Mouse (Mus musculus): ENCODE data around the gene Diaph2. TPM values are rescaled to one million over a fixed set of nuclear protein-coding genes. Genes with fewer than 3 reads are reported as not detected.

Gene Diaph2
- polyA plus RNA-seq, 1 experiment from 2014 or later, result 5.0 TPM

GRCm38 (mm10) chrX:130423134-130423533 is 673.6 kb downstream of the Diaph2 start:
- H3K36me3 ChIP-seq (ENCODE audit: control insufficient read depth, insufficient read depth), result no peaks in the 10 kb centered on the region
- no peak overlapping the region for H3K9ac ChIP-seq (ENCODE audit: low read length)
- no peaks in the 10 kb centered on the region for H3K27me3 ChIP-seq (ENCODE audit: control insufficient read depth, insufficient read depth, low read length)
- no peak overlapping the region for H3K4me2 ChIP-seq (ENCODE audit: low read depth, low read length)
- H3K4me1 ChIP-seq (ENCODE audit: control insufficient read depth, insufficient read depth, low read length), result no peaks in the 10 kb centered on the region
- no peak overlapping the region for H3K4me3 ChIP-seq (ENCODE audit: low read length)
- no peak for ATAC-seq (replicated peaks; ENCODE audit: extremely low read depth, insufficient read depth, low FRiP score)
- H3K9me3 ChIP-seq (replicated peaks; ENCODE audit: control insufficient read depth, low read length), result no peaks in the 10 kb centered on the region
- H3K27ac ChIP-seq (ENCODE audit: low read length), result no peak overlapping the region
- WGBS, result 63% methylated on average over 2 of the region's 2 CpGs

GRCm38 (mm10) chrX:130451822-130452487 is 702.4 kb downstream of the Diaph2 start:
- H3K4me2 ChIP-seq (ENCODE audit: low read depth, low read length), result no peak overlapping the region
- 77% methylated on average over 4 of the region's 4 CpGs for WGBS
- no peak for ATAC-seq (replicated peaks; ENCODE audit: extremely low read depth, insufficient read depth, low FRiP score)

GRCm38 (mm10) chrX:130452488-130452823 is 702.9 kb downstream of the Diaph2 start:
- H3K4me1 ChIP-seq (ENCODE audit: control insufficient read depth, insufficient read depth, low read length), result no peaks in the 10 kb centered on the region
- no peaks in the 10 kb centered on the region for H3K36me3 ChIP-seq (ENCODE audit: control insufficient read depth, insufficient read depth)
- no peak overlapping the region for H3K27ac ChIP-seq (ENCODE audit: low read length)
- 91% methylated on average over 4 of the region's 4 CpGs for WGBS
- H3K4me3 ChIP-seq (ENCODE audit: low read length), result no peak overlapping the region
- no peak overlapping the region for H3K4me2 ChIP-seq (ENCODE audit: low read depth, low read length)
- no peaks in the 10 kb centered on the region for H3K9me3 ChIP-seq (replicated peaks; ENCODE audit: control insufficient read depth, low read length)
- ATAC-seq (replicated peaks; ENCODE audit: extremely low read depth, insufficient read depth, low FRiP score), result no peak
- H3K27me3 ChIP-seq (ENCODE audit: control insufficient read depth, insufficient read depth, low read length), result no peaks in the 10 kb centered on the region
- no peak overlapping the region for H3K9ac ChIP-seq (ENCODE audit: low read length)

More at GRCm38 (mm10) chrX:130451822-130452487, 702.4 kb downstream of the Diaph2 start:
- H3K9ac ChIP-seq (ENCODE audit: low read length), result no peak overlapping the region
- no peaks in the 10 kb centered on the region for H3K27me3 ChIP-seq (ENCODE audit: control insufficient read depth, insufficient read depth, low read length)
- no peak overlapping the region for H3K4me3 ChIP-seq (ENCODE audit: low read length)
- H3K4me1 ChIP-seq (ENCODE audit: control insufficient read depth, insufficient read depth, low read length), result no peaks in the 10 kb centered on the region
- no peaks in the 10 kb centered on the region for H3K36me3 ChIP-seq (ENCODE audit: control insufficient read depth, insufficient read depth)
- no peak overlapping the region for H3K27ac ChIP-seq (ENCODE audit: low read length)
- H3K9me3 ChIP-seq (replicated peaks; ENCODE audit: control insufficient read depth, low read length), result no peaks in the 10 kb centered on the region

GRCm38 (mm10) chrX:130473133-130473532 is 723.6 kb downstream of the Diaph2 start:
- ATAC-seq (replicated peaks; ENCODE audit: extremely low read depth, insufficient read depth, low FRiP score), result no peak
- Histone ChIP-seq H3K9me3 (replicated peaks; ENCODE audit: control insufficient read depth, low read length) (no peaks in the 10 kb centered on the region), H3K9ac (ENCODE audit: low read length) (no peak overlapping the region), H3K4me2 (ENCODE audit: low read depth, low read length) (no peak overlapping the region), H3K36me3 (ENCODE audit: control insufficient read depth, insufficient read depth) (no peaks in the 10 kb centered on the region), H3K4me3 (ENCODE audit: low read length) (no peak overlapping the region), H3K27me3 (ENCODE audit: control insufficient read depth, insufficient read depth, low read length) (no peaks in the 10 kb centered on the region), H3K27ac (ENCODE audit: low read length) (no peak overlapping the region), H3K4me1 (ENCODE audit: control insufficient read depth, insufficient read depth, low read length) (no peaks in the 10 kb centered on the region)
- WGBS, result 47% methylated on average over 2 of the region's 2 CpGs

- Histone ChIP-seq H3K4me3 (ENCODE audit: low read length) (no peak overlapping the region), H3K27me3 (ENCODE audit: control insufficient read depth, insufficient read depth, low read length) (no peaks in the 10 kb centered on the region), H3K27ac (ENCODE audit: low read length) (no peak overlapping the region), H3K4me1 (ENCODE audit: control insufficient read depth, insufficient read depth, low read length) (no peaks in the 10 kb centered on the region), H3K9ac (ENCODE audit: low read length) (no peak overlapping the region), H3K4me2 (ENCODE audit: low read depth, low read length) (no peak overlapping the region), H3K9me3 (replicated peaks; ENCODE audit: control insufficient read depth, low read length) (no peaks in the 10 kb centered on the region), H3K36me3 (ENCODE audit: control insufficient read depth, insufficient read depth) (no peaks in the 10 kb centered on the region)
- 94% methylated on average over 1 of the region's 1 CpGs for WGBS
- ATAC-seq (replicated peaks; ENCODE audit: extremely low read depth, insufficient read depth, low FRiP score), result no peak
These were observed 731.3 kb downstream of the Diaph2 start for GRCm38 (mm10) chrX:130480877-130481276.

GRCm38 (mm10) chrX:130502680-130503464 is 753.3 kb downstream of the Diaph2 start:
- Histone ChIP-seq H3K4me1 (ENCODE audit: control insufficient read depth, insufficient read depth, low read length) (no peaks in the 10 kb centered on the region), H3K9ac (ENCODE audit: low read length) (no peak overlapping the region), H3K36me3 (ENCODE audit: control insufficient read depth, insufficient read depth) (no peaks in the 10 kb centered on the region), H3K27ac (ENCODE audit: low read length) (no peak overlapping the region), H3K9me3 (replicated peaks; ENCODE audit: control insufficient read depth, low read length) (no peaks in the 10 kb centered on the region), H3K4me3 (ENCODE audit: low read length) (no peak overlapping the region), H3K4me2 (ENCODE audit: low read depth, low read length) (no peak overlapping the region), H3K27me3 (ENCODE audit: control insufficient read depth, insufficient read depth, low read length) (no peaks in the 10 kb centered on the region)
- 67% methylated on average over 12 of the region's 12 CpGs for WGBS
- no peak for ATAC-seq (replicated peaks; ENCODE audit: extremely low read depth, insufficient read depth, low FRiP score)

- Histone ChIP-seq H3K27ac (ENCODE audit: low read length) (no peak overlapping the region), H3K27me3 (ENCODE audit: control insufficient read depth, insufficient read depth, low read length) (no peaks in the 10 kb centered on the region), H3K4me2 (ENCODE audit: low read depth, low read length) (no peak overlapping the region), H3K9ac (ENCODE audit: low read length) (no peak overlapping the region), H3K4me3 (ENCODE audit: low read length) (no peak overlapping the region), H3K36me3 (ENCODE audit: control insufficient read depth, insufficient read depth) (no peaks in the 10 kb centered on the region), H3K4me1 (ENCODE audit: control insufficient read depth, insufficient read depth, low read length) (no peaks in the 10 kb centered on the region), H3K9me3 (replicated peaks; ENCODE audit: control insufficient read depth, low read length) (no peaks in the 10 kb centered on the region)
- no peak for ATAC-seq (replicated peaks; ENCODE audit: extremely low read depth, insufficient read depth, low FRiP score)
- WGBS, result 64% methylated on average over 3 of the region's 3 CpGs
These were observed 753.9 kb downstream of the Diaph2 start for GRCm38 (mm10) chrX:130503465-130503860.

- no peak for ATAC-seq (replicated peaks; ENCODE audit: extremely low read depth, insufficient read depth, low FRiP score)
- H3K27ac ChIP-seq (ENCODE audit: low read length), result no peak overlapping the region
These were observed 756.1 kb downstream of the Diaph2 start for GRCm38 (mm10) chrX:130505626-130506025.

More at GRCm38 (mm10) chrX:130505626-130506025, 756.1 kb downstream of the Diaph2 start:
- Histone ChIP-seq H3K27me3 (ENCODE audit: control insufficient read depth, insufficient read depth, low read length) (no peaks in the 10 kb centered on the region), H3K9me3 (replicated peaks; ENCODE audit: control insufficient read depth, low read length) (no peaks in the 10 kb centered on the region), H3K4me2 (ENCODE audit: low read depth, low read length) (no peak overlapping the region), H3K4me3 (ENCODE audit: low read length) (no peak overlapping the region), H3K36me3 (ENCODE audit: control insufficient read depth, insufficient read depth) (no peaks in the 10 kb centered on the region), H3K9ac (ENCODE audit: low read length) (no peak overlapping the region), H3K4me1 (ENCODE audit: control insufficient read depth, insufficient read depth, low read length) (no peaks in the 10 kb centered on the region)
- 36% methylated on average over 5 of the region's 5 CpGs for WGBS
